Mouse (Mus musculus) inflammation-experienced regulatory T-cells (primary cell): ENCODE results near the gene Dnah9. TPM values are rescaled to one million over a fixed set of nuclear protein-coding genes. Genes with fewer than 3 reads are reported as not detected.

ENCODE experiments used
- polyA plus RNA-seq, 2 experiments: library from polyadenylated mRNA; unstranded; fragments of 100-300 nt; shearing (Covaris generic); gene quantifications; one replicate each; pipeline ENCODE4 v1.2.1; 2017

Gene Dnah9
- under 1 TPM; 0.06 to 0.48 TPM for polyA plus RNA-seq

DNA sequence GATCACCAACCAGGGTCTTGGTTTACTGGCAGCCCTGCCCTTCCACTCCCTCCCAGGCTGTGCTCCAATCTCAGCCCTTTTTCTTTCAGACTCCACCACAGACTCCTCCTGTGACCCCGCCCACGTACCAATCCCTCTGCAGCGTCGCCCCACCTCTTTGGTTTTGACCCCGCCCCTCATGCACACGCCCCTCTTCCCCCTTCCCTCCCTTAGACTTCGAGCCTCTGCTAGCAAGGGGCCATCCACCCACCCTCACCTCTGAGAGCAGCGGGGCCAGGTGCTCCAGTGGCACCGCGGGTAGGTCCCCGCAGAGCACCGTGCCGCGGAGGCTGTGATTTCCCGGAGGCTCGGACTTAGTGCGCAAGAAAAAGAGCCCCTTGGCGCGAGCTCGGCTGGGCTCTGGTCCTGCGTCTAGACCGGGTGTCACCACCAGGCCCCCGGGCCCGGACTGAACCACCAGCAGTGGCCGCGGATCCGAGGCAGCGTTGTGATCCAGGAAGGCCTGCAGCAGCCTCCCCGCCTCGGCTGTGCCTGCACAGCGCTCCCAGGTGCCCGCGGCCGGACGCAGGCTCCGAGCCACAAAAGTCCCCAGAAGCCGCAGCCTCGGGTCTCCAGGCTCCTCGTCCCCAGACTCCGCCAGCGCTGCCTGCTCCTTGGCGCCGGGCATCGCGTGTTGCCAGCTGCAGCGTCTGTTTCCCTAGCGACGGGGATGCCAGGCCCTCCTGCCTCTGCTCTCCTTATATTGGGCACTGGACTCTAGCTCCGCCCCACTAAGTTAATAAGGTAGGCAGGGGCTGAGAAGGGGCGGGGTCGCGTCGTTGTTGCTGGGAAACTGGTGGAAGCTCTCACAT lies at the start of gene Dnah9:
Dnah9 (minus strand) TSS at position 751 of the 851 bp plus-strand sequence.

DNA sequence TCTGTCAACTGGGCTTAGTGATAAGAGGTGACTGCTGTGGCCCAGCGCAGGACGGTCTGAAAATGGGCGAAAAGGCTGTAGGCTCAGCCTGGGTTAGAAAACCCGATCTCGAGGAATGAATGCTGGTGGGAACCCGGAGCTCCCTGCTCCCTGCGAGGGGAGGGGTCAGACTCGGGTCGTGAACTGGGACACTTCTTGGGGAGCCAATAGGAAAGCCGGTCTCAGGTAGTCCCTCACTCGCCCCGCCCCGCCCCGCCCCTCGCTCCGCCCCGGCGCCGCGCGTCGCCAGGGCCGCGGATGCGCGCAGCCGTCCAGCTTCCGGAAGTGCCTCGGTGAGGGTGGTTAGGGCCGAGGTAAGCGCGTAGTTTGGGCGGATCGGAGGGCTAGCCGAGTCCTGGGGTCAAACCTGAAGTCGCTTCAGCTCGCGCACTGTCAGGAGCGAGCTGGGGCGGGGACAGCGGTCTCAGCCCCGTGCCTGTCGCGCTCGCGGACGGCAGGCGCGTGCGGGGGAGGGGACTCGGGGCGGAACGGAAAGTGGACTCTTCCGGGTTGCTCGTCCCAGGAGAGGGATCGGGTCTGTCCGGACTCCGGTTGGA lies 361.3 kb downstream of the Dnah9 start, which contains the start of gene Zkscan6:
Zkscan6 (plus strand) TSS at position 267 of the 596 bp plus-strand sequence.

DNA sequence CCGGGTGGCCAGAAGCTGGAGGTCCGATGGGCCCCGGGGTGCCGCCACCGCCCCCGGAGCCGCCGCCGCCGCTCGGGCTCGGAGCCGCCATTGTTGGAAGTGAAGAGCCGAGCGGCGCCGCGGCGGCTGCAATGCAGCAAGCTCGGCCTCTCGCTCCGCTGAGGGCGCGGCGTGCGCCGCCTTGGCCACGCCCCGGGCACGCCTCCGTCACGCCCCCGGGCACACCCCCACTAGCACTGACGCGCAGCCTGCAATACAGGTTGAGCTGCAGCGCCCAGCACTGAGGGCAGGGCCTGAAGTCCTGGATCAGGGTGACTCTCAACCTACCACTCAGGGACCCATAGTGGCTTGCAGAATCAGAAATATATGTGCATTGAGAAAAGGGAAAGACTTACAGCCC lies 380.2 kb downstream of the Dnah9 start, which contains the start of gene Map2k4:
Map2k4 (minus strand) TSS at position 144 of the 400 bp plus-strand sequence.

